Mouse (Mus musculus) hindbrain, embryonic 13.5 days (tissue): ENCODE results near the gene Arl8b. TPM values are rescaled to one million over a fixed set of nuclear protein-coding genes. Genes with fewer than 3 reads are reported as not detected.

Experiments
- polyA plus RNA-seq: library from polyadenylated mRNA; unstranded; fragments of >200 nt; fragmentation: Nextera tagmentation; extraction: Ambion mirVana; gene quantifications from 2 replicates; pipeline ENCODE4 v1.2.1, GENCODE M21; 2015

Arl8b gene
- polyA plus RNA-seq, 1 experiment from 2014 or later = 98.2 TPM

Other genes starting within 250 kb of the Arl8b start
- 3.0 and 3.4 TPM in 2 replicates for gene Bhlhe40, start 122.5 kb upstream of the Arl8b start, polyA plus RNA-seq
- 6.0 and 6.5 TPM in 2 replicates for gene Edem1, start 45.5 kb downstream of the Arl8b start, polyA plus RNA-seq